Mouse (Mus musculus) forebrain, embryonic 11.5 days (tissue): Measurements from ENCODE around the gene Ankrd2. TPM values are rescaled to one million over a fixed set of nuclear protein-coding genes. Genes with fewer than 3 reads are reported as not detected.

Experiments used
- ATAC-seq: fragments of 200-750 bp; cut with Nextera tagmentation; replicated peaks from 2 replicates; pipeline ENCODE4 v1.8.0; 2017; ENCODE audit warnings: moderate TSS enrichment; ENCODE audit not compliant: low FRiP score
- DNase-seq: peaks from one replicate; pipeline ENCODE4 v3.0.0-alpha.2; 2017; ENCODE audit warnings: low spot score
- H3K27ac ChIP-seq: fragments of 300-500 bp; sonication (generic); 2 replicates; pipeline ENCODE4 v1.5.1; 2014; ENCODE audit warnings: low read depth, low read length
- H3K27me3 ChIP-seq: fragments of 300-500 bp; sonication (generic); 2 replicates; pipeline ENCODE4 v1.6.1; 2014; ENCODE audit warnings: mild to moderate bottlenecking, low read length, mixed read lengths; ENCODE audit not compliant: control insufficient read depth, insufficient read depth
- H3K36me3 ChIP-seq: fragments of 300-500 bp; sonication (generic); 2 replicates; pipeline ENCODE4 v1.6.1; 2014; ENCODE audit warnings: mild to moderate bottlenecking, low read length, moderate library complexity, mixed read lengths; ENCODE audit not compliant: control insufficient read depth, insufficient read depth
- H3K4me1 ChIP-seq: fragments of 300-500 bp; sonication (generic); replicated peaks from 2 replicates; pipeline ENCODE4 v1.6.1; 2014; ENCODE audit warnings: low read length, mixed read lengths; ENCODE audit not compliant: control insufficient read depth, insufficient read depth
- H3K4me2 ChIP-seq: fragments of 300-500 bp; sonication (generic); 2 replicates; pipeline ENCODE4 v1.6.1; 2014; ENCODE audit warnings: low read depth, mild to moderate bottlenecking, low read length, moderate library complexity, mixed read lengths; ENCODE audit not compliant: severe bottlenecking
- H3K4me3 ChIP-seq: fragments of 300-500 bp; sonication (generic); 2 replicates; pipeline ENCODE4 v1.5.1; 2014; ENCODE audit warnings: low read depth, low read length
- H3K9ac ChIP-seq: fragments of 300-500 bp; sonication (generic); 2 replicates; pipeline ENCODE4 v1.6.1; 2014; ENCODE audit warnings: low read length
- H3K9me3 ChIP-seq: fragments of 300-500 bp; sonication (generic); 2 replicates; pipeline ENCODE4 v1.6.1; 2016; ENCODE audit warnings: low read length, mixed read lengths; ENCODE audit not compliant: control insufficient read depth
- WGBS: fragments of 180-500 bp; shearing (Covaris S2); extraction: QIAGEN DNeasy Blood & Tissue Kit; methylation state at CpG from one replicate; pipeline ENCODE4 v1.1.7; 2014; 5-methylcytosine and 5-hydroxymethylcytosine counted together
- polyA plus RNA-seq: library from polyadenylated mRNA; unstranded; fragments of >200 nt; fragmentation: Nextera tagmentation; extraction: Ambion mirVana; gene quantifications from 2 replicates; pipeline ENCODE4 v1.2.1, GENCODE M21; 2014

The Ankrd2 gene
- polyA plus RNA-seq: not detected in 2 replicates

DNA sequence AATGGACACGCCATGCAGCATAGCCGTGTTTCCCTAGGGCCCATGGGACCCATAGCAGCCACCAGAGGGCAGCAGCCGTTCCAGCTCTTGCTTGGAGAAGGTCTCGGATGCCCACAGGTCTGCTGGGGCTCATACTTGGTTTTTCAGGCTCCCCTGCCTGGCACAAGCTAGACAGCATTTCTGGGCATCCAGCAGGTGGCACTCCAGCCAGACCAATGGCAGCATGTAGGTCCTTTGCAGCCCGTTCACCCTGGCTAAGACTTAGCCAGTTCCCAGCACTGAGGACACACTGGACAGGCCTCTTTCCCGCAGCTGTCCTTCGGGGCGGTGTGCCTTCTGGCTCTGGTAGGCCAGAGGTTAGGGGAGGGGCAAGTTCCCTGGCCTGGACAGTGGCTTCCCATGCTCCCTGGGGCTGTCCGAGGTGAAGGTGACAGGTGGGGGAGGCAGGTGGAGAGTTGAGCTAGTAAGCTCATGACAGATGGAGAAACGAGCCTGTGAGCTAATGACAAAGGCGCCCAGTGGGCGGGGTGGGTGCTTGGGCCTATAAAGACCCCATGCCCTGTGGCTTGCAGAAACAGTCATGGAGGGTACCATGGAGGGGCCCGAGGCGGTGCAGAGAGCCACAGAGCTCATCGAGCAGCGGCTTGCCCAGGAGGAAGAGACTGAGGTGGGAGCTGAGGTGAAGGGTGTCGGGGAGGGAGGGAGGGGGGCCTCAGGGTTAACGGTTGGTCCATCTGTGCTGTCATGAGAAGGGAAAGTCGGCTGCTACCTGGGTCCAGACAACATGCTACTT, at the start of gene Ankrd2:
TSS of gene Ankrd2 (plus strand) at position 545 of the 793 bp plus-strand sequence.
- peak; percentile 81 for ATAC-seq
- no peak within 1 kb of the TSS for H3K4me3 ChIP-seq
- peaks cover 3% of the 10 kb centered on the region; the same call in 1 of the 2 replicates for H3K4me1 ChIP-seq
- H3K9ac ChIP-seq: no peak within 1 kb of the TSS; the same call in 1 of the 2 replicates
- 69% methylated on average over 19 of the region's 19 CpGs for WGBS
- DNase-seq: peak; percentile 86
- no peak within 1 kb of the TSS for H3K4me2 ChIP-seq
- H3K9me3 ChIP-seq: no peaks in the 10 kb centered on the region
- H3K36me3 ChIP-seq: no peaks in the 10 kb centered on the region
- no peak within 1 kb of the TSS for H3K27ac ChIP-seq
- no peaks in the 10 kb centered on the region for H3K27me3 ChIP-seq

DNA sequence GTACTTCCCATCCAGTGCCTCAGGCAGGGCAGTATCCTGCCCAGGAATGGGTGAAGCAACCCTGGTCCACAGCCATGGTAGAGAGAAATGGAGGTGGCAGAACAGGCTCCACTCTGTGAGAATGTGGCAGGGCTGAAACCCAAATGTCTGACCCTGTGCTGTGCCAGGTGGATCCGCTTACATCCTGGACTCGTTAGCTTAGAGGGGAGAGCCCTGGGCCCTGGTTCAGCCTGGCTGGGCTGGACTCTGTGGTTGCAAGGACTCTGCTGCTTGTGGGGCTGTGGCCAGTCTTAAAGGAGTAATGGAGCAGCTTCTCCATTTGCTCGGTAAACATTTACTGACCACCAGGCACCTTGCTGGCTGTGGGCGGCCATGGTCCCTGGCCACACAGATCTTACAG, 48.6 kb upstream of the Ankrd2 start:
- no peak for DNase-seq
- Histone ChIP-seq H3K27ac (no peak overlapping the region), H3K36me3 (no peaks in the 10 kb centered on the region), H3K4me1 (peaks cover 6% of the 10 kb centered on the region), H3K9ac (no peak overlapping the region), H3K9me3 (no peaks in the 10 kb centered on the region), H3K4me3 (no peak overlapping the region), H3K27me3 (peaks cover 6% of the 10 kb centered on the region), H3K4me2 (no peak overlapping the region)
- no peak for ATAC-seq
- 87% methylated on average over 4 of the region's 4 CpGs for WGBS

GRCm38 (mm10) chr19:41989810-41990209, 46.0 kb upstream of the Ankrd2 start:
- no peaks in the 10 kb centered on the region for H3K36me3 ChIP-seq
- ATAC-seq (no peak), DNase-seq (no peak)
- H3K4me2 ChIP-seq: no peak overlapping the region
- no peak overlapping the region for H3K4me3 ChIP-seq
- H3K4me1 ChIP-seq: no peaks in the 10 kb centered on the region
- WGBS: 77% methylated on average over 6 of the region's 6 CpGs
- no peaks in the 10 kb centered on the region for H3K9me3 ChIP-seq
- H3K27ac ChIP-seq: no peak overlapping the region
- no peak overlapping the region for H3K9ac ChIP-seq
- H3K27me3 ChIP-seq: no peaks in the 10 kb centered on the region

DNA sequence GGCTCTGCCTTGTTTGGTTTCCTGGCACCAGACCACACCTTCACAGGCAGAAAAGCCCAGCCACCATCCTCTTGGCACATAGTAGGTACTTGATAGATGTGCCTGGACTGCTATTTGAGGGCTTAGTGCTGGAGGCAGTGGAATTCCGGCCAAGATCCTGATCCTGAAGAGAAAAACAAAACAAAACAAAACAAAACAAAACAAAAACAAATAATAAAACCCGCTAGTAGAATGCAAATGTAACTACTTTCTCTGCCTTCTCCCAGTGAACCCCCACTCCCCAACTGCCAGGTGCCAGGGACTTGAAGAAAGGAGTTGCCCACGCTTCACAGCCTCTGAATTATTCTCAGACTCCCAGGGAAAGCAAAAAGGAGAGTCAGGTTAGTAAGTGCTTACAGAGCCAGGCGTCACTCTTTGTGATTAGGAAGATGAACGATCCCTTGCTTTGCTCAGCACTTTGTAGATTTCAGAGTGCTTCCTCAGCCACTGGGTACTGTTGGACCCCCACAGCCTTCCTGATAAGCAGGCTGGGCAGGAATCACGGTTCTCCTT, 43.8 kb upstream of the Ankrd2 start:
- Histone ChIP-seq H3K9me3 (no peaks in the 10 kb centered on the region), H3K27ac (no peak overlapping the region), H3K9ac (no peak overlapping the region), H3K27me3 (no peaks in the 10 kb centered on the region), H3K4me1 (no peaks in the 10 kb centered on the region), H3K36me3 (no peaks in the 10 kb centered on the region), H3K4me3 (no peak overlapping the region), H3K4me2 (no peak overlapping the region)
- 34% methylated on average over 6 of the region's 6 CpGs for WGBS
- DNase-seq: no peak
- ATAC-seq: no peak

- ATAC-seq (no peak), DNase-seq (no peak)
- 84% methylated on average over 2 of the region's 2 CpGs for WGBS
Measured at GRCm38 (mm10) chr19:41992971-41993370, 42.8 kb upstream of the Ankrd2 start.

DNA sequence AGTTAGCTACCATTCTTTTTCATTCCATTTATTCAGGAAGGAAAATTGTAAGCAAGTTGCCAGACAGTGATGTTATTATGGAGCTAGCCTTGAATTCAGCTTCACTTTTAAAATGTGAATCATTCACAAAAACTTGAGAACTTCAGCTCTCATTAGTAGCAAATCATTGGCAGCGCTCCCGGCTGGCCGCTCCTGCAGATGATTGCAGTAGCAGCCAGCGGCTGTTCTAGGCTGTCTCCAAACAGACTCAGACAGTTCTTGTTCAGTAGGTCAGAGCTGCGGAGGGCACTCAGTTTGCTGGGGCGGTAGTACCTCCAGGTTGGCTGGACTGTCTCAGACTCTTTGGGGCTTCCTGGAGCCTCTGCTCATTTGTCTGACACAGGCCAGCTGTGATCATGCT, 42.3 kb upstream of the Ankrd2 start:
- WGBS: 89% methylated on average over 6 of the region's 6 CpGs
- no peak overlapping the region for H3K9ac ChIP-seq

More at GRCm38 (mm10) chr19:41992971-41993370, 42.8 kb upstream of the Ankrd2 start:
- Histone ChIP-seq H3K4me1 (no peaks in the 10 kb centered on the region), H3K9me3 (no peaks in the 10 kb centered on the region), H3K4me2 (no peak overlapping the region), H3K27me3 (no peaks in the 10 kb centered on the region), H3K36me3 (no peaks in the 10 kb centered on the region), H3K4me3 (no peak overlapping the region), H3K27ac (no peak overlapping the region), H3K9ac (no peak overlapping the region)

DNA sequence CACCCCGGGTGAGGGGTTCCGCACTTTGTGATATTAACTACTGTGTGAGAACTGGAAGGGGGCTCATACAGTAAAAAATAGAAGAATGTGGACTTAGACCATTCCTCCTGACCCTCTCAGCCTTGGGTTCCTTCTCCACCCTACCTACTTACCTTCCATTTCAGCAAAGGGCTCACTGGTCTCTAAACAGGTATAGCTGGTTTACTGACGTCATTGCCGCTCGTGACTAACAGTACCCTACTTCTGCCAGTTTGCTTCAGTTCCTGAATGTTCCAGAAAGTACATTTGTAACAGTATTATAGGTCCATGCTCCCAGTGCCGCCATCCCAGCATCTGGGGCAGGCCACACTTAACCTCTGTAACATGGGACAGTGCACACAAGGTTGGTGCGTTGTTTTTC, 41.8 kb upstream of the Ankrd2 start:
- no peak overlapping the region for H3K9ac ChIP-seq
- 93% methylated on average over 7 of the region's 7 CpGs for WGBS
- no peaks in the 10 kb centered on the region for H3K9me3 ChIP-seq
- no peaks in the 10 kb centered on the region for H3K4me1 ChIP-seq
- no peak overlapping the region for H3K4me2 ChIP-seq
- no peak overlapping the region for H3K4me3 ChIP-seq
- no peak for DNase-seq
- no peak overlapping the region for H3K27ac ChIP-seq
- ATAC-seq: no peak
- no peaks in the 10 kb centered on the region for H3K27me3 ChIP-seq
- H3K36me3 ChIP-seq: no peaks in the 10 kb centered on the region

More for the DNA sequence above, 42.3 kb upstream of the Ankrd2 start:
- DNase-seq: no peak
- Histone ChIP-seq H3K27me3 (no peaks in the 10 kb centered on the region), H3K9me3 (no peaks in the 10 kb centered on the region), H3K4me2 (no peak overlapping the region), H3K4me3 (no peak overlapping the region), H3K27ac (no peak overlapping the region), H3K36me3 (no peaks in the 10 kb centered on the region), H3K4me1 (no peaks in the 10 kb centered on the region)
- ATAC-seq: no peak

DNA sequence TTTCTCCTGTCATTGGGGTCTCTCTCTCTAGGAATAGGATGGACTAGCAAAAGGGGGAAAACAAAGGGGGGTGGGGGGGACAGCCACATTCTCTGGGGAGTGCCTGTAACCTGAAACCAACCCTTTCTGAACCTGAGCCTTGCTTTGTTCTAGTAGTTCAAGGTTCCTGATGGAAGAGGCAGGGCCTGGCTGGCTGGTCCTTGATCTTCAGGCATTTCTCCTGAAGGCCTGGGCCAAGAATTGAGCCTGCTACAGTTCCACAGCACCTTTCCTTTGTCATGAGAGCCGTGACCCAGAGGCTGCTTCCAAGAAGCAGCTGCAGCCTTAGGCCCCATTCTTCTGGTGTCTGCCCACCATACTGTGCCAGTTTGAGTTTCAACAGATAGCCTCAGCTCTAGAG, 40.3 kb upstream of the Ankrd2 start:
- Histone ChIP-seq H3K36me3 (no peaks in the 10 kb centered on the region), H3K9me3 (no peaks in the 10 kb centered on the region), H3K4me3 (no peak overlapping the region), H3K27ac (no peak overlapping the region), H3K4me1 (no peaks in the 10 kb centered on the region), H3K9ac (no peak overlapping the region), H3K4me2 (no peak overlapping the region), H3K27me3 (no peaks in the 10 kb centered on the region)
- WGBS: 36% methylated on average over 1 of the region's 1 CpGs
- DNase-seq (no peak), ATAC-seq (no peak)

DNA sequence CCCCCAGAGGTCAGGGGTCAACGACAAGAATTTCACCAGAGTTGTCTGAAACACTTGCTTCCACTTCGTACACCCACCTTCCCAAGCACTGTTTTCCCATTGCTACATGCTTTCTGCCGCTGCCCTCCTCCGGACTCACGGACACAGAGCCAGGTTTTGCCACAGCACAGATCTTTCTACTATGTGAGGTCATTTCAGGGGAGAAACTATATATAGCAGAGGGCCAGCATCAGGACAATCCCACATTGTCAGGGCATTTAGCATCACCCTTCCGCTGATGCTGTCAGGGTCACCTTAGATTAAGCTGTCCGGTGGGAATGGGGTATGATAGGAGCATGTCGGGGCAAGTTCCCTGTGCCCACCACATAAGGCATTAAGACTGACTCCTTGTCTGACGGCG, 38.7 kb upstream of the Ankrd2 start:
- Histone ChIP-seq H3K9me3 (no peaks in the 10 kb centered on the region), H3K4me1 (no peaks in the 10 kb centered on the region), H3K36me3 (no peaks in the 10 kb centered on the region), H3K9ac (no peak overlapping the region), H3K27me3 (no peaks in the 10 kb centered on the region), H3K4me3 (no peak overlapping the region), H3K4me2 (no peak overlapping the region), H3K27ac (no peak overlapping the region)
- no peak for ATAC-seq
- no peak for DNase-seq
- 92% methylated on average over 10 of the region's 10 CpGs for WGBS
